Mouse (Mus musculus) CH12F3 (cell line): ENCODE results near the gene Rb1.

Experiments used
- in situ Hi-C: fragments of 300-500 bp; cut with MboI; formaldehyde crosslinking; loops from 2 replicates; pipeline ENCODE4 v1.14.3; 2020; ENCODE audit warnings: low sequenced_read_pairs

Rb1 gene

GRCm38 (mm10) chr14:73336316-73337080 is 10.9 kb upstream of the Rb1 start:
- in situ Hi-C loops: no loop called here

- in situ Hi-C loops: no loop called here
Observed at GRCm38 (mm10) chr14:73334926-73335805, 9.5 kb upstream of the Rb1 start.

GRCm38 (mm10) chr14:73333880-73334279 is 8.3 kb upstream of the Rb1 start:
- in situ Hi-C loops: no loop called here

GRCm38 (mm10) chr14:73331386-73331785 is 5.8 kb upstream of the Rb1 start:
- in situ Hi-C loops: no loop called here

- in situ Hi-C loops: no loop called here
Observed at GRCm38 (mm10) chr14:73329871-73330270, 4.2 kb upstream of the Rb1 start.

GRCm38 (mm10) chr14:73326511-73326910 is 889 bp upstream of the Rb1 start:
- in situ Hi-C loops: no loop called here

- in situ Hi-C loops: no loop called here
Observed at GRCm38 (mm10) chr14:73324634-73325455, 777 bp downstream of the Rb1 start.

- in situ Hi-C loops: no loop called here
Observed at GRCm38 (mm10) chr14:73323965-73324364, 1.7 kb downstream of the Rb1 start.

GRCm38 (mm10) chr14:73322142-73322541 is 3.5 kb downstream of the Rb1 start:
- in situ Hi-C loops: no loop called here

GRCm38 (mm10) chr14:73316933-73317332 is 8.7 kb downstream of the Rb1 start:
- in situ Hi-C loops: no loop called here

- in situ Hi-C loops: no loop called here
Observed at GRCm38 (mm10) chr14:73313864-73314263, 11.8 kb downstream of the Rb1 start.

- in situ Hi-C loops: no loop called here
Observed at GRCm38 (mm10) chr14:73313396-73313795, 12.2 kb downstream of the Rb1 start.

- in situ Hi-C loops: no loop called here
Observed at GRCm38 (mm10) chr14:73312909-73313308, 12.7 kb downstream of the Rb1 start.

GRCm38 (mm10) chr14:73307490-73307889 is 18.1 kb downstream of the Rb1 start:
- in situ Hi-C loops: no loop called here

GRCm38 (mm10) chr14:73303193-73303592 is 22.4 kb downstream of the Rb1 start:
- in situ Hi-C loops: loop anchor here (5.0 kb wide), 1 partner anchor 196 kb away; no protein-coding TSS in a partner anchor

- in situ Hi-C loops: loop anchor here (5.0 kb wide), 1 partner anchor 195 kb away; no protein-coding TSS in a partner anchor
Observed at GRCm38 (mm10) chr14:73301856-73302255, 23.8 kb downstream of the Rb1 start.

- in situ Hi-C loops: no loop called here
Observed at GRCm38 (mm10) chr14:73295512-73295911, 30.1 kb downstream of the Rb1 start.

- in situ Hi-C loops: no loop called here
Observed at GRCm38 (mm10) chr14:73293616-73294015, 32.0 kb downstream of the Rb1 start.

GRCm38 (mm10) chr14:73292434-73292833 is 33.2 kb downstream of the Rb1 start:
- in situ Hi-C loops: no loop called here

- in situ Hi-C loops: no loop called here
Observed at GRCm38 (mm10) chr14:73289915-73290314, 35.7 kb downstream of the Rb1 start.

GRCm38 (mm10) chr14:73280996-73281395 is 44.6 kb downstream of the Rb1 start:
- in situ Hi-C loops: no loop called here
